In the genomic region with DNA sequence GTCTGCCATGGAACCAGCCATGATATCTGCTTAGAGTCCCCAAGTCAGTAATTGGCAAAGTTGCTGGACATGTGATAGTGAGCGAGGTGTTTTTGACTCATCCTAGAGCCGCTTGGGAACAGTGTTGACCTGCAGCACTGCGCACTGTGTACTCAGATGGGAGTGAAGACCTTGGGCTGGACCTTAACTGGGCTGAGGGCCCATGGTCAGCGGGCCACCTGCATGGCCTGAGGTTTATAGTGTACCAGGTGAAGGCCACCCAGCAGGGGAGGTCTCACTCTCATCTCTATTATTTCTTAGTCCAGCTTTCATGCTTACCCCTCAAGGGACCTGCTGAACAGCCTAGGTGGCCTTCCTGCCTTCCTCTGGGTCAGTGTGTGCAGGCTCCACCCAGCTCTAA, we compare ENCODE assay signal across 24 mouse cellular contexts.
"Had no signal": no experiment of that assay in that cellular context is flagged by ENCODE, and none has a peak within 500 bp of the region (broad histone marks: within the 10 kb centered on the region; RNA-seq: fewer than 3 reads in every experiment).

No protein-coding gene starts in this region.

- ATAC-seq: inflammation-experienced regulatory T-cells, adult 6 months; intestine, postnatal 0 days; liver, embryonic 12.5 days had no signal

- H3K9me3 ChIP-seq: intestine, embryonic 15.5 days; limb, embryonic 15.5 days had no signal

- H3K4me1 ChIP-seq: hindbrain, embryonic 10.5 days; hindbrain, embryonic 12.5 days; intestine, embryonic 15.5 days; limb, embryonic 13.5 days; limb, embryonic 15.5 days; liver, embryonic 12.5 days had no signal

- H3K27ac ChIP-seq: gastrocnemius, adult 2 months; hindbrain, embryonic 10.5 days; hindbrain, embryonic 12.5 days; hindbrain, embryonic 14.5 days; intestine, embryonic 15.5 days; layer of hippocampus, adult 2 months; limb, embryonic 13.5 days; limb, embryonic 15.5 days; liver, embryonic 12.5 days; liver, embryonic 14.5 days had no signal

- H3K9ac ChIP-seq: hindbrain, embryonic 12.5 days; hindbrain, embryonic 14.5 days; intestine, embryonic 15.5 days; limb, embryonic 13.5 days; limb, embryonic 15.5 days; liver, embryonic 12.5 days; liver, embryonic 14.5 days had no signal

- H3K4me3 ChIP-seq: gastrocnemius, adult 2 months; hindbrain, embryonic 10.5 days; hindbrain, embryonic 12.5 days; intestine, embryonic 15.5 days; layer of hippocampus, adult 2 months; limb, embryonic 13.5 days; limb, embryonic 15.5 days; liver, embryonic 12.5 days had no signal

- H3K4me2 ChIP-seq: heart, embryonic 11.5 days; hindbrain, embryonic 12.5 days; hindbrain, embryonic 14.5 days; intestine, embryonic 15.5 days; limb, embryonic 13.5 days; limb, embryonic 15.5 days; liver, embryonic 12.5 days had no signal

- DNase-seq: gastrocnemius, adult 2 months; gastrocnemius, postnatal 10 days; gastrocnemius, postnatal 25 days; heart, adult 18-20 months; heart, postnatal 10 days; heart, postnatal 4 days; kidney, adult 9 months; kidney, postnatal 10 days; kidney, postnatal 25 days; kidney, postnatal 4 days; layer of hippocampus, postnatal 36 days; left cerebral cortex, postnatal 4 days had no signal

- H3K27me3 ChIP-seq: hindbrain, embryonic 12.5 days; intestine, embryonic 15.5 days; limb, embryonic 13.5 days; limb, embryonic 15.5 days; liver, embryonic 12.5 days had no signal
